Mouse (Mus musculus): ENCODE measurements at regions not wholly inside any gene's neighbourhood (a gene's known extent, or its start where the extent isn't known, plus 50 kb on each side); places are given as distances from the start of the nearest gene placed in this dataset.

DNA sequence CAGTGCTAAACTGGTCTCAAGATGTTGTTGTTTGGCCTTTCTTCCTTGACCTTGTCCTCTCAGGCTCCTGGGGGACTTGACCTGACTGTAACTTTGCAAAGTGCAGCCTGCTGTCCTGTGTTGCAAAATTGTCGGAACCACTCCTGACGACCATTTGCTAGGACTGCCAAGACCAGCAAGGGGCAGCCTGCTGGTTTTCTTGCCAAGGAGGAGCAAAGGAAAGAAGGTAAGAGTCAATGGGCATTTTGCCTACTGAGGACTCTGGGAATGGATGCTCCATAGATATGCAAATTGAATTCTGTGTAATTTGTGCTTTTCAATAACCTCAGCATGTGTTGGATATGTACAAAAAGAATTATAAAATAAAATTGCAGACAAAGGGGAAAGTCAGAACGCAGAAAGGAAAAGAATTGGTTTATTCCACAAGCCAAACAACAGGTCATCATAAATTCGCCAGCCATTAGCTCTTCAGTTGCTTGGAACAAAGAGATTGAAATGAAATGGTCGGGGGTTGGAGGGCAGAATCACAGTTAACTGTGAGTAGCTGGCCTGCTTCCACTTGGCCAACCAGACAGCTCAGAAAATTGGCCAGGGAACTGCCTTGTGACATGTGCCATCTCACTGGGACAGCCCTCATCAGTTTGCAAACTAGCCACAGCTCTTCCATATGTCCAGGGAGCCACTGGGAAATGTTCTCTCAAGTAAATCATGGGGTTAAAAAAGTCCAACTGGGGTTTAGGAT lies 256.5 kb upstream of the Gm10192 start:
- Histone ChIP-seq H3K36me3 (no peaks in the 10 kb centered on the region), H3K9ac (no peak overlapping the region), H3K4me2 (replicated peaks) (no peak overlapping the region), H3K27me3 (no peaks in the 10 kb centered on the region), H3K27ac (no peak overlapping the region), H3K4me1 (no peaks in the 10 kb centered on the region), H3K9me3 (no peaks in the 10 kb centered on the region), H3K4me3 (no peak overlapping the region)
- 79% methylated on average over 5 of the region's 5 CpGs for WGBS
- no peak for ATAC-seq (ENCODE audit: low FRiP score, low read depth)

DNA sequence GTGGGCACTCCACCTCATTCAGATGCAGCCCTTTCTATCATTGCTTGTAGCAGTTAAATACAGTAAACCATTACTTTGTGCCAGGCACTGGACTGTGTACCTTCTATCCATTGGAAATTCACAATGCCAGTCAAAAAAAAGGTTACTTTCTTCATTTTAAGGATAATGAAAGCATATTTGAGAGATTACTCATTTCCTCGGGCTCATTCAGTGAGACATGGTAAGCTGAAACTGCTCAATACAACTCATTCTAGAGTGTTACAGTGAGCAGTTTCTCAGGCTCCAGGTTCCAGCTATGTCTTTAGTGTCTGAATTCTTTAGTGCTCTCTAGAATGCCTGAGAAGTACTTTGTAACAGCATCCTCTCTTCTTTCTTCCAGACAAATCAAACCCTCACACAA lies 249.7 kb upstream of the Gm10192 start:
- ATAC-seq (ENCODE audit: low FRiP score, low read depth), result no peak
- Histone ChIP-seq H3K9me3 (no peaks in the 10 kb centered on the region), H3K4me2 (replicated peaks) (no peak overlapping the region), H3K36me3 (no peaks in the 10 kb centered on the region), H3K27me3 (no peaks in the 10 kb centered on the region), H3K4me3 (no peak overlapping the region), H3K4me1 (no peaks in the 10 kb centered on the region), H3K9ac (no peak overlapping the region), H3K27ac (no peak overlapping the region)
- WGBS, result 53% methylated on average over 1 of the region's 1 CpGs

DNA sequence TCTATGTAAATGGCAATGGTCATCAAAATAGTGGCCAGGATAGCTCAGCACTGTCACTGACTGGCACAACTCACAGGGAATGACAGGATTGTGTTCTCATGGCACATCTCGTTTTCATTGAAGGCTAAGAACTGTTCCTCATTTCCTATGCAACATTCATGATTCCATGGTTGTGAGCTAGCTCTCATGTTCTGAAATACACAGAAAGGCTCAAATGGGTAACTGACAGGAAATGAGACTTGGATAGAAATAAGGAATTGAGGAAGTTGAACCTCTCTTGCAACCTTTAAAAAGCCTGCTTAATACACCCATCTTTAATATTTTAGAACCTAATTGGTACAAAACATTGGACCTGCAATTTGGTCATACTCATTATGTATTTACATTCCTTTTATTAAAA lies 249.1 kb upstream of the Gm10192 start:
- Histone ChIP-seq H3K4me2 (replicated peaks) (no peak overlapping the region), H3K27me3 (no peaks in the 10 kb centered on the region), H3K4me3 (no peak overlapping the region), H3K9ac (no peak overlapping the region), H3K27ac (no peak overlapping the region), H3K4me1 (no peaks in the 10 kb centered on the region), H3K9me3 (no peaks in the 10 kb centered on the region), H3K36me3 (no peaks in the 10 kb centered on the region)
- no peak for ATAC-seq (ENCODE audit: low FRiP score, low read depth)
- WGBS, result 73% methylated on average over 1 of the region's 1 CpGs

DNA sequence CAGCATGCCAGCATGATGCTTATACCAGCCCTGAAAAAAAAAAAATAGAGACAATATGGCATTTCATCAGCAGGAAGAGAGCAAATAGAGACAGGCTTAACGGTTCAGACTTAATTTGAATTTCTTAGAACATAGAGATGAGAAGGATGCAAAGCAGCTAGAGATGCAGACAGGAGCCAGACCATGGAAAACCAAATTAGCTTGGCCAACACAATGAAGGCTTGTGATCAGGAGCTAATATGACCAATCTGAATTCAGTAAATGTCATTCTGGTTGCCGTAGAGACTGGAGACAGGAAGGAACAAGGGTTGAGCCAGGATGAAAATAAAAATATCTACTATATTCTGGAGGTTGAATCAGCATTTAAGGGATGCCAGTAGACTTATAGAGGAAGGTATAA lies 248.3 kb upstream of the Gm10192 start:
- H3K9me3 ChIP-seq, result no peaks in the 10 kb centered on the region
- no peaks in the 10 kb centered on the region for H3K36me3 ChIP-seq
- H3K4me3 ChIP-seq, result no peak overlapping the region
- no peaks in the 10 kb centered on the region for H3K4me1 ChIP-seq
- WGBS, result 78% methylated on average over 2 of the region's 2 CpGs
- H3K27ac ChIP-seq, result no peak overlapping the region
- no peak for ATAC-seq (ENCODE audit: low FRiP score, low read depth)
- no peak overlapping the region for H3K9ac ChIP-seq
- no peak overlapping the region for H3K4me2 ChIP-seq (replicated peaks)
- no peaks in the 10 kb centered on the region for H3K27me3 ChIP-seq

DNA sequence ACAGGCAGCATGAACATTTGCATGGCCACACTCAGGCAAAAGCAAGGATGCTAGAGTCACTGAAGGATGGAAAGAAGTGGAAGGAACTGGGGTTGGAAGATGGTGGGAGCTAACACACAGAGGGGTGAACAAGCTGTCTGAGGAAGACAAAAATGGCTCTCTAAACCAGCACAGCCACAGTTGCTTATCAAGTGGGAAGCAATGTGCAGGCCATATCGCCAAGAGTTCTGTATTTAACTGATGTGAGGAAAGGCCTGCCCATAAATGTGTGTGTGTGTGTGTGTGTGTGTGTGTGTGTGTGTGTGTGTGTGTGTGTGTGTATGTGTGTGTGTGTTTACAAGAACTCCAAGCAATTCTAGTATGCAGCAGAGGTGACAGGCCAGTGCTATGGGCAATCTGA lies 236.9 kb upstream of the Gm10192 start:
- Histone ChIP-seq H3K27ac (no peak overlapping the region), H3K36me3 (no peaks in the 10 kb centered on the region), H3K4me2 (replicated peaks) (no peak overlapping the region), H3K9ac (no peak overlapping the region), H3K4me3 (no peak overlapping the region), H3K27me3 (no peaks in the 10 kb centered on the region), H3K9me3 (no peaks in the 10 kb centered on the region), H3K4me1 (no peaks in the 10 kb centered on the region)
- no peak for ATAC-seq (ENCODE audit: low FRiP score, low read depth)
- 89% methylated on average over 1 of the region's 1 CpGs for WGBS

DNA sequence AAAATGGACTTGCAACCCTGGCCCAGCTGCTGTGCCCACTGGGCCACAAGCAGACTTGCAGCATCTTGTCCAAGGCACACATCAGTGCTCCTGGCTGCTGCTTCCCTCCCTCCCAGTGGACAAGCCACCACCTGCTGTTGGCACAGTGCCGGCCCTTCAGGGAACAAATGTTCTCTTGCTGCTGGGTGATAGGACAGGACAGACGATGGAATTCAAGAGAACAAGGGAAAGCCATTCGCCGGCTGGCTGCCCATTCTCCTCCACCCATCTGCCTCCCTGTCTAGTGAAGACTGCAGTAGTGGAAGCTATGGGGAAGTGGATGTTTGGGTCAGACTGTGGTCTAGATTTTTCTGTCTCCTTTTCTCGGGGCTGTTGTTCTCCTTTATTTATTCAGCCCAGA lies 235.7 kb upstream of the Gm10192 start:
- no peak overlapping the region for H3K4me3 ChIP-seq
- H3K27ac ChIP-seq, result no peak overlapping the region
- H3K9ac ChIP-seq, result no peak overlapping the region
- H3K9me3 ChIP-seq, result no peaks in the 10 kb centered on the region
- 54% methylated on average over 5 of the region's 5 CpGs for WGBS
- ATAC-seq (ENCODE audit: low FRiP score, low read depth), result no peak
- H3K27me3 ChIP-seq, result no peaks in the 10 kb centered on the region
- H3K4me2 ChIP-seq (replicated peaks), result no peak overlapping the region
- no peaks in the 10 kb centered on the region for H3K36me3 ChIP-seq
- H3K4me1 ChIP-seq, result no peaks in the 10 kb centered on the region

DNA sequence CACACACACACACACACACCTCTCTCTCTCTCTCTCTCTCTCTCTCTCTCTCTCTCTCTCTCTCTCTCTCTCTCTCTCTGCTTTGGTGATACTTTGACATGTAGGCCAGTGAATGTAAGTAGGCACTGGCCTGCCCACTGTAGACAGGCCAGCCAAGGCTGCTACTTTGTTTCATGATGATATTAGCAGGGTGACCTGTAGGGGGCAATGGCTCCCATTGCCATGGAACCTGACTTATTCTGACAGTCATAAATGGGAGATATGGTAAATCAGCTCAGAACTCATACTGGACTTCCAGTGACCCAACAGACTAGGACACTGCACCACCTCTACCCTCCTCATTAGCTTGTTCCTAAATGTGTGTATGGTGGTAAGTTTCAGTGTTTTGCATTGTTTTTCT lies 235.0 kb upstream of the Gm10192 start:
- Histone ChIP-seq H3K4me3 (no peak overlapping the region), H3K4me2 (replicated peaks) (no peak overlapping the region), H3K9ac (no peak overlapping the region), H3K27ac (no peak overlapping the region), H3K4me1 (no peaks in the 10 kb centered on the region), H3K27me3 (no peaks in the 10 kb centered on the region), H3K9me3 (no peaks in the 10 kb centered on the region), H3K36me3 (no peaks in the 10 kb centered on the region)
- no peak for ATAC-seq (ENCODE audit: low FRiP score, low read depth)

DNA sequence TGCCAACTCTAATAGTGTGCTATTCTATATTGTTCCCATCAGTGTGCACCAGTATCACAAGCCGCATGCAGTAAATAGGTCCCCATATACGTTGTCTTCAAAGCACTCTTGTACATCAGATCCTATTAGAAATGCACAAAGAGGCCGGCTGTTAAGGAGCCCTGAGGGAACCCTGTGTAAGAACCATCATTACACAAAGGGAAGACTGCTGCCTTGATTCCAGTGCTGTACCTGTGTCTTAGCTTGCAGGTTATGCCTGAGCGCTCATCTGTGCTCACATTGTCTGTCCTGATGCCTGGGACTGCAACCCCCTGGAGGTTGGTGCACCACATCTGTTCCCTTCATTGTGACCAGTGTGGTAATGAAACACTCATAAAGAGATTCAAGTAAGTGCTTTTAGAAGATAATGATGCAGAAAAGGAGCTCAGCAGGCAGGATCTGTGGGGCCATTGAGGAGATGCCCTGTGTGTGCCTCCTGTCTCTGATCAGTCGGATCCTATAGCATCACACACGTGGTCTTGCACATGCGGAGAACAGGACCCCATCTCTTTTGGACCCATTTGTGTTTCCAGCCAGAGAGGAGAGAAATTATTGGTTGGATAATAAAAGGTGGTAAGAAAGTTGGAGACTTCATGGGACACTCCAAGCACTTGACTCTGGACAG lies 225.8 kb upstream of the Gm10192 start:
- no peak overlapping the region for H3K9ac ChIP-seq
- ATAC-seq (ENCODE audit: low FRiP score, low read depth), result no peak
- H3K4me2 ChIP-seq (replicated peaks), result no peak overlapping the region
- H3K4me1 ChIP-seq, result no peaks in the 10 kb centered on the region
- WGBS, result 84% methylated on average over 7 of the region's 7 CpGs
- H3K4me3 ChIP-seq, result no peak overlapping the region
- H3K36me3 ChIP-seq, result no peaks in the 10 kb centered on the region
- H3K27ac ChIP-seq, result no peak overlapping the region
- no peaks in the 10 kb centered on the region for H3K9me3 ChIP-seq
- no peaks in the 10 kb centered on the region for H3K27me3 ChIP-seq

DNA sequence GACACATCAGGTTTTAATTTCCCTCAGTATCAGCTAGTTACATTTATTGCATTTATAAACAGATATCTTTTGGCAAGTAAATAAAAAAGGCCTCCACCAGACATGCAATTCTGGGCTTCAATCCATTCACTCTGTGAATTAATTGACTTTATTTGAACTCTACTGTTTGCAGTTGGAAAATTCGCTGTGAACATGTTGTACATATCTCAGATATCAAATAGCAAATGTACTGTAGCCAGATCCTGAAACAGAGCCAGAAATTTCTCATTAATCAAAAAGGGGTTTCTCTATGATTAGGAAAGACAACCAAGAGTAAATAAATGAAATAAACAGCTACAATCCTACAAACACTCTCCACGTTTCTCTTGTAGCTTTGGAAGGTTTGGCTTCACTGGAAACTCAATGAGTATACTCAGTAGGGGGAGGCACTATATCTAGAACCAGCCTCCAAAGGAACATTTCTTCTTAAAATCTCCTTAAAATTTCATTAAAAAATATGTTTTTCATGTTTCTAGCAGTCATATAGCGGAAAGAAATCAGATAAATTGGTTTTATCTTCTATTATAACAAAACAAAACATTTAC lies 211.8 kb upstream of the Gm10192 start:
- Histone ChIP-seq H3K4me3 (no peak overlapping the region), H3K4me1 (no peaks in the 10 kb centered on the region), H3K36me3 (no peaks in the 10 kb centered on the region), H3K9me3 (no peaks in the 10 kb centered on the region), H3K9ac (no peak overlapping the region), H3K27ac (no peak overlapping the region), H3K27me3 (no peaks in the 10 kb centered on the region), H3K4me2 (replicated peaks) (no peak overlapping the region)
- 78% methylated on average over 3 of the region's 3 CpGs for WGBS
- ATAC-seq (ENCODE audit: low FRiP score, low read depth), result no peak

DNA sequence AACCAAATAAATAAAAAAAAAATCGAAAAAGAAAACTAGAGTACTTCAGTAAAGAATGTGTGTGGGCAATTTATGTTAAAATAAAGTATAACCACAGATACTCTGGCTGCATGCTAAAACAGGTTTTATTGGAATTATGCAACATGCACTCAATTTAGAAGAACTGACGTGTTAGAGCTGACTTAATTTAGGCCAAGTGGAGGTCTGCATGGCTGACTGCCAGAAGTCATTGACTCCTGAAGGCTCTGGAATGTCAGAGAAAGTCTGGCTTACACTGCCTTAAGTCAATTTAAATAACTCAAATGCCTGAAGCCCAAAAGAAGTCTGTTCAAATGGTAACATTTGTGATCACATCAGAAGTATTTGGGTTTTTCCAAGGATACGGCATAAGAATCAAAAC lies 198.1 kb upstream of the Gm10192 start:
- Histone ChIP-seq H3K27me3 (no peaks in the 10 kb centered on the region), H3K4me2 (replicated peaks) (no peak overlapping the region), H3K36me3 (no peaks in the 10 kb centered on the region), H3K4me3 (no peak overlapping the region), H3K27ac (no peak overlapping the region), H3K9ac (no peak overlapping the region), H3K9me3 (no peaks in the 10 kb centered on the region), H3K4me1 (peaks cover 10% of the 10 kb centered on the region)
- ATAC-seq (ENCODE audit: low FRiP score, low read depth), result peak; percentile 86
- WGBS, result 25% methylated on average over 3 of the region's 3 CpGs

DNA sequence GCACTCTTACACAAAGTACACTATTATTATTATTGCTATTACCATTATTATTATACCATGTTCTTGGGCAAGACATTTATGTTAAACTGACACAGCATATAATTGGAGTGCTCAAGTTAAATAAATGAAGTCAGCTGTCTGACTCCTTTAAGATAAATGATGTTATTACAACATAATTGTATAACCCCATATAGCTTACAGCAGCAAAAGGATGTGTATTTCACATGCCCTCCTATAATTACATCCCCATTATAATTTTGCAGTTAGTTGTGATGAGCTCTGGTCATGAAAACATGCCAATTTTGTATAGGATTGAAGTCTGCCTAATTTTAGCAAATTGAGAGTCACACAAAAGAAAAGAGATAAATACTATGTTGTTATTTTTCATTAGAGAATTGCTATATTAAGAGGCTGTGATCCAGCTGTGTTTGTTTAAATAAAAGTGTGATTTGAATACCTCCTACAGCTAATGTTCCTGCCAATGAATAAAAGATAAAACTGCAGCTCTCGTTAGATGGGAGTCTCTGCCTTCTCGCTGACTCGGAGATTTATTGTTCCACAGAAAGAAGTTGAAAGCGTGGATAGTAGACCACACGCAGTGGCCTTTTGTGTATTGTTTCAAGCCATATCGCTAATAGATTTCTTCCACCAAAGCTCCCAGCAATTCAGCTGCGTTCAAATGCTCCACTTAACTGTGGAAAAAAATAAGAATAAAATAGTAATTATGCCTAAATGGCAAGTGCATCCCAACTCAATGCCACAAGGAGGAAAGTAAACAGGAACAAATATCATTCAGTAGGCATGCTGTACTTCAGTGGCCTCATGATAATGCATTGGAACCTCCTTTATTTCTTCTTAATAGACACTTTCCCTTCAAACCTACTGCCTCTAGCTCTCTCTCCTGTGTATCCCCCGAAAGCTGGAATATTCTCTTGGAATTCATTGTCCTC lies 194.9 kb upstream of the Gm10192 start:
- Histone ChIP-seq H3K4me2 (replicated peaks) (no peak overlapping the region), H3K27me3 (no peaks in the 10 kb centered on the region), H3K9ac (no peak overlapping the region), H3K36me3 (no peaks in the 10 kb centered on the region), H3K4me3 (no peak overlapping the region), H3K9me3 (no peaks in the 10 kb centered on the region), H3K27ac (no peak overlapping the region), H3K4me1 (peaks cover 10% of the 10 kb centered on the region)
- no peak for ATAC-seq (ENCODE audit: low FRiP score, low read depth)
- 62% methylated on average over 8 of the region's 8 CpGs for WGBS

DNA sequence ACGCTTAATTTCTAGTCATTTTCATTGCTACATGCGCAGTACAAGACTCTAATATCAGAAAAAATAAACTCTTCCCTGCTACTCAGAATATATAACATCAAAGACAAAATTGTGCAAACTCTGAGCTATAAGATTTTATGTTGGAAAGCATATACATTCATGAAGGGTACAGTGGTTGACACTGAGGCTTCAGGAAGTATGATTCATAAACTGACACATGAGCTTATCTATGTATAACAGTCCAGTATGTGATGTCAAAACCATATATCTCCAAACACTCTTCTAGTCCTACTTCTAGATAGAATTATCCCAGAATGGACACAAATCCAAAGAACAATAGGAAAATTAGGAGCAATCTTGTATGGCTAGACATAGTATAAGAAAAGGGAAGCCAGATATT lies 177.5 kb upstream of the Gm10192 start:
- Histone ChIP-seq H3K4me3 (no peak overlapping the region), H3K36me3 (no peaks in the 10 kb centered on the region), H3K4me2 (replicated peaks) (no peak overlapping the region), H3K9me3 (no peaks in the 10 kb centered on the region), H3K4me1 (no peaks in the 10 kb centered on the region), H3K27ac (no peak overlapping the region), H3K9ac (no peak overlapping the region), H3K27me3 (no peaks in the 10 kb centered on the region)
- 96% methylated on average over 2 of the region's 2 CpGs for WGBS
- ATAC-seq (ENCODE audit: low FRiP score, low read depth), result no peak

Data from limb, embryonic 13.5 days (tissue).